21 mouse cellular contexts compared by ENCODE assay signal in genomic region chr2:32253352-32253751, GRCm38 (mm10).
"Had no signal": no experiment of that assay in that cellular context is flagged by ENCODE, and none has a peak within 500 bp of the region (broad histone marks: within the 10 kb centered on the region; RNA-seq: fewer than 3 reads in every experiment).

No protein-coding gene starts in this region.

- H3K4me3 ChIP-seq: intestine, embryonic 15.5 days; layer of hippocampus, adult 2 months; left cerebral cortex, adult 2 months; limb, embryonic 12.5 days; limb, embryonic 15.5 days; midbrain, embryonic 12.5 days; midbrain, embryonic 15.5 days; neural tube, embryonic 12.5 days; neural tube, embryonic 15.5 days had no signal

- ATAC-seq: intestine, embryonic 15.5 days; liver, postnatal 0 days; midbrain, embryonic 15.5 days had no signal

- H3K4me1 ChIP-seq: limb, embryonic 12.5 days; limb, embryonic 15.5 days; midbrain, embryonic 12.5 days; neural tube, embryonic 12.5 days; neural tube, embryonic 15.5 days had no signal

- DNase-seq: kidney, adult 2 months; kidney, postnatal 25 days; layer of hippocampus, adult 9-11 months; liver, postnatal 0 days; right cerebral cortex, adult 18-20 months; right cerebral cortex, postnatal 14 days; right cerebral cortex, postnatal 4 days; thymus, postnatal 25 days had no signal

- H3K9ac ChIP-seq: intestine, embryonic 15.5 days; limb, embryonic 12.5 days; limb, embryonic 15.5 days; liver, embryonic 14.5 days; liver, postnatal 0 days; midbrain, embryonic 12.5 days; midbrain, embryonic 15.5 days; neural tube, embryonic 12.5 days; neural tube, embryonic 15.5 days had no signal

- H3K27me3 ChIP-seq: intestine, embryonic 15.5 days; limb, embryonic 12.5 days; limb, embryonic 15.5 days; midbrain, embryonic 12.5 days; midbrain, embryonic 15.5 days; neural tube, embryonic 12.5 days; neural tube, embryonic 15.5 days had no signal

- H3K27ac ChIP-seq: intestine, embryonic 15.5 days; kidney, postnatal 0 days; layer of hippocampus, adult 2 months; left cerebral cortex, adult 2 months; limb, embryonic 12.5 days; limb, embryonic 15.5 days; liver, embryonic 14.5 days; macrophage; midbrain, embryonic 12.5 days; midbrain, embryonic 15.5 days; neural tube, embryonic 12.5 days; neural tube, embryonic 15.5 days had no signal

- H3K9me3 ChIP-seq: intestine, embryonic 15.5 days; limb, embryonic 12.5 days; limb, embryonic 15.5 days; midbrain, embryonic 12.5 days; midbrain, embryonic 15.5 days; neural tube, embryonic 12.5 days; neural tube, embryonic 15.5 days had no signal

- H3K4me2 ChIP-seq: intestine, embryonic 15.5 days; limb, embryonic 12.5 days; limb, embryonic 15.5 days; liver, embryonic 11.5 days; midbrain, embryonic 12.5 days; midbrain, embryonic 15.5 days; neural tube, embryonic 12.5 days; neural tube, embryonic 15.5 days had no signal
